Mouse (Mus musculus) kidney, postnatal 4 days (tissue): ENCODE measurements around the gene Gm7951.
"Not testable (repeated sequence)": the region's sequence is repeated elsewhere in the genome, so short reads cannot be mapped to it uniquely, and the experiment has no call there.

Experiments used
- DNase-seq, 2 experiments: peaks; one replicate each; pipeline ENCODE4 v3.0.0; 2021; ENCODE audit warnings: mixed read lengths in 2 of 2

Gm7951 gene

DNA sequence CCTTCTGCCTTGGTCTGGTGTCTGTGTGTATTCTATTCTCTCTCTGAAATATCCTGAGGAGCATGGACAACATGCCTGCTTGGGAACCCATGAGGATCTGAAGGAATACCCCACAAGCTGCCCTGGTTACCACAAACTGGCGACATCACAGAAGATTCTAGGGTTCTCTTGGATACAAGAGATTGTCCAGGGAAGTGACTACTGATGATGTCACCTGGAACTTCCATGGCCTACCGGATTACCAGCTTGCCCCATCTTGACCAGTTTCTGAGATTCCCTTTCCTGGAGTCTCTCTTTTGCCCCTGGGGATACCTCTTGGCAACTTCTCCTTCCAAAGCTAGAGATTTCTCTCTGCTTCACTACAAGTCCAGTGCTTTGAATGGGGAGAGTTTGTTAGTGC, at the start of gene Gm7951:
Gene Gm7951 (minus strand): TSS at position 101 of the 400 bp plus-strand sequence.
- not testable (repeated sequence) for DNase-seq

DNA sequence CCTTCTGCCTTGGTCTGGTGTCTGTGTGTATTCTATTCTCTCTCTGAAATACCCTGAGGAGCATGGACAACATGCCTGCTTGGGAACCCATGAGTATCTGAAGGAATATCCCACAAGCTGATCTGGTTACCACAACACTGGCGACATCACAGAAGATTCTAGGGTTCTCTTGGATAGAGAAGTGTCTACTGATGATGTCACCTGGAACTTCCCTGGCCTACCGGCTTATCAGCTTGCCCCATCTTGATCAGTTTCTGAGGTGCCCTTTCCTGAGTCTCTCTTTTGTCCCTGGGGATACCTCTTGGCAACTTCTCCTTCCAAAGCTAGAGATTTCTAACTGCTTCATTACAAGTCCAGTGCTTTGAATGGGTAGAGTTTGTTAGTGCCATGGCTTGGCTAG, 45.4 kb upstream of the Gm7951 start, which contains the start of gene Gm17027:
Gene Gm17027 (minus strand): TSS at position 101 of the 400 bp plus-strand sequence.
- not testable (repeated sequence) for DNase-seq

DNA sequence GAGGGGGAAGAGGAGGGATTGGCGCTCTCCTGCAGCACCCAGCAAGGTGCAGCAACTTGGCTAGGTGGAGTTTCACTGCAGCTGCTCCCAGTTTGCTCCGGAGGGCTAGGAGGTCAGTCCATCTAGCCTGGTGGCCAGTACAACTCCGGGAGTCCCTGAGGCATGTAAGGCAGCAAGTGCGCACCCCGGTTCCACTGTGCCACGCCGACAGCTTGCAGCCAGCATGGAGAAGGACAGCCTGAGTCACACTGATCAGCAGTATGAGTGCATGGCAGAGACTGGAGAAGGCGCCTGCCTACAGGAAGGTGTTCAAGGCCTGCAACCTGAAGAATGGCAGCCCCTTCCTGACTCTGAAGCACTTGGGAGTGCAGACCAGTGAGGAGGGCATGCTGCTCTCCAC, 17.4 kb upstream of the Gm7951 start:
- peak; percentile 1 to 2 for DNase-seq

DNA sequence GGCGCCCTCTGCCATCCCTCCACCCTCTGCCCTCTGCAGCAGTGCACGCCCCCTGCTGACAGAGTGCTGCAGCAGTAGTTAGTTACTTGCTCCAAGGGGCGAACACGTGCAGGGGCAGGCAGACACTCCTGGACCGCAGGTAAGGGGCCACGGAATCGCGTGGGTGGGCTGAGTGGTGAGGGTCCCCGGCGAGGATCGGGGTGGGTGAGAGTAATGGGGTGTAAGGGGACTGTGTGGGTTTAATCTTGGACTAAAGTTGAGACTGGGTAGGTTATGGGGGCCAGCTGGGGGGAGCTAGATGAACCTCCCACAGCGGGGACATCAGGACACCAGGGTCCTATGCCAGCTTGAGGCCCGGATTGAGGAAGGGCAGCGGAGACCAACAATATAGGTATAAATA, 16.6 kb upstream of the Gm7951 start:
- DNase-seq: peak; percentile 0 to 2
